Mouse (Mus musculus) B cell, adult 62 days (primary cell): ENCODE data around the gene Arl6. TPM values are rescaled to one million over a fixed set of nuclear protein-coding genes. Genes with fewer than 3 reads are reported as not detected.

ENCODE experiments used
- total RNA-seq: library from RNA; stranded (reverse); gene quantifications from 4 replicates; pipeline ENCODE4 v1.2.4, GENCODE M21; 2023

Arl6 gene
- total RNA-seq: 1.0 to 2.0 TPM (median 1.4 TPM) in 4 replicates

DNA sequence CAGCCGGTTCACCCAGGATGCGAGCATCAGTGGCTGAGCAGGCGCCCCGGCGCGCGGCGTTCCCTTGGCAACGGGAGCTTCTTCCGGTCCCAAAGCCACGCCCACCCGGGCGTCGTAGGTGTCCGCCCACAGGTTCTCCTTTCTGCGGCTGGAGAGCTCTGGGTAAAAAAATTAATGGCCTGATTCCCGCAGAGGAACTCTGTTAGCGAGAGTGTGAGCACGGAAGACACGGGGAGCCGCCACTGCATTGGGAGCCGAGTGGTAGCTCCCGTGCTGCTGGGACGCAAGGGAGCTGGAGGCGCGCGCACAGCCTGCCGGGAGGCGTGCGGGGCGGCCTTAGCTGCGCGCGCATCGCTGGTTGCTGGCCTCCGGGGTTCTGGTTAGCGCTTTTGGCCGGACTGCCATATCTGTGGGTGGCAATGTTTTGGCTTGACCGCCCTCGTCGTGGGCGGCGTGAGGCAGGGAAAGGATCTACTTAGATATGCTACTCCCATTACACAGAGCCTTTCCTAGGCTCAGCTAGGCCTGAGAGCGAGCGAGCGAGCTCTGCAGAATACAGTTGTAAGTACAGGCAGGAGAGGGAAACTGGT lies at the start of gene Arl6:
Gene Arl6 (minus strand): TSS at position 290 of the 590 bp plus-strand sequence.

GRCm38 (mm10) chr16:59600311-59601251 lies 38.6 kb downstream of the Arl6 start, which contains the start of gene Crybg3:
Gene Crybg3, minus strand, starts transcription at chr16:59600979.

Other genes with a start within 250 kb of the Arl6 start
- gene Gabrr3, start 232.1 kb downstream of the Arl6 start, total RNA-seq: not detected in 4 replicates
- 26.6 to 32.8 TPM (median 32.6 TPM) in 4 replicates for gene Riox2, start 167.6 kb downstream of the Arl6 start, total RNA-seq
- 6.8 to 10.9 TPM (median 8.5 TPM) in 4 replicates for gene Crybg3, start 38.4 kb downstream of the Arl6 start, total RNA-seq